Mouse (Mus musculus): ENCODE data around the gene Abca17.

Gene Abca17

GRCm38 (mm10) chr17:24350926-24351759, at the start of gene Abca17:
TSS of gene Abca17 (minus strand) at chr17:24351068.
- in situ Hi-C loops (cut with MboI, MseI): no loop called here

- in situ Hi-C loops (cut with MboI, MseI): no loop called here
Measured at GRCm38 (mm10) chr17:24394456-24394855, 43.6 kb upstream of the Abca17 start.

- in situ Hi-C loops (cut with MboI, MseI): no loop called here
Measured at GRCm38 (mm10) chr17:24393527-24393926, 42.7 kb upstream of the Abca17 start.

- in situ Hi-C loops (cut with MboI, MseI): no loop called here
Measured at GRCm38 (mm10) chr17:24391149-24391548, 40.3 kb upstream of the Abca17 start.

GRCm38 (mm10) chr17:24389865-24390264, 39.0 kb upstream of the Abca17 start:
- in situ Hi-C loops (cut with MboI, MseI): loop anchor here (5.0 kb wide), 2 partner anchors 52 to 113 kb away; partner anchors contain the start of gene Dnase1l2 (in 1 of the 2)

GRCm38 (mm10) chr17:24388711-24389110, 37.8 kb upstream of the Abca17 start:
- in situ Hi-C loops (cut with MboI, MseI): loop anchor here (5.0 kb wide), 2 partner anchors 54 to 111 kb away; partner anchors contain the start of gene Dnase1l2 (in 1 of the 2)

- in situ Hi-C loops (cut with MboI, MseI): no loop called here
Measured at GRCm38 (mm10) chr17:24383789-24384188, 32.9 kb upstream of the Abca17 start.

GRCm38 (mm10) chr17:24378496-24378895, 27.6 kb upstream of the Abca17 start:
- in situ Hi-C loops (cut with MboI, MseI): no loop called here

GRCm38 (mm10) chr17:24375886-24376285, 25.0 kb upstream of the Abca17 start:
- in situ Hi-C loops (cut with MboI, MseI): no loop called here

- in situ Hi-C loops (cut with MboI, MseI): no loop called here
Measured at GRCm38 (mm10) chr17:24375094-24375712, 24.3 kb upstream of the Abca17 start.

- in situ Hi-C loops (cut with MboI, MseI): no loop called here
Measured at GRCm38 (mm10) chr17:24365863-24366262, 15.0 kb upstream of the Abca17 start.

- in situ Hi-C loops (cut with MboI, MseI): no loop called here
Measured at GRCm38 (mm10) chr17:24364461-24364860, 13.6 kb upstream of the Abca17 start.

- in situ Hi-C loops (cut with MboI, MseI): no loop called here
Measured at GRCm38 (mm10) chr17:24362527-24362926, 11.7 kb upstream of the Abca17 start.

GRCm38 (mm10) chr17:24361291-24361690, 10.4 kb upstream of the Abca17 start:
- in situ Hi-C loops (cut with MboI, MseI): no loop called here

GRCm38 (mm10) chr17:24360841-24361240, 10.0 kb upstream of the Abca17 start:
- in situ Hi-C loops (cut with MboI, MseI): no loop called here

GRCm38 (mm10) chr17:24359903-24360302, 9.0 kb upstream of the Abca17 start:
- in situ Hi-C loops (cut with MboI, MseI): no loop called here

- in situ Hi-C loops (cut with MboI, MseI): no loop called here
Measured at GRCm38 (mm10) chr17:24359006-24359405, 8.1 kb upstream of the Abca17 start.

- in situ Hi-C loops (cut with MboI, MseI): no loop called here
Measured at GRCm38 (mm10) chr17:24355284-24355683, 4.4 kb upstream of the Abca17 start.

GRCm38 (mm10) chr17:24353960-24354359, 3.1 kb upstream of the Abca17 start:
- in situ Hi-C loops (cut with MboI, MseI): no loop called here

GRCm38 (mm10) chr17:24352370-24353194, 1.7 kb upstream of the Abca17 start:
- in situ Hi-C loops (cut with MboI, MseI): no loop called here

GRCm38 (mm10) chr17:24351760-24352357, 991 bp upstream of the Abca17 start, which contains the start of gene Abca3:
TSS of gene Abca3 (plus strand) at chr17:24351950.
- in situ Hi-C loops (cut with MboI, MseI): no loop called here
